Mouse (Mus musculus) natural killer cell, adult 2 months (primary cell): ENCODE results near the gene Trim72.
"Not testable (repeated sequence)": the region's sequence is repeated elsewhere in the genome, so short reads cannot be mapped to it uniquely, and the experiment has no call there.

Experiments
- DNase-seq, 2 experiments: peaks; one replicate each; pipeline ENCODE4 v3.0.0; 2022; ENCODE audit warnings: low spot score in 2 of 2

The Trim72 gene

GRCm38 (mm10) chr7:128009715-128010340 is 6.1 kb downstream of the Trim72 start:
- no peak for DNase-seq

GRCm38 (mm10) chr7:128012136-128012780 is 8.5 kb downstream of the Trim72 start:
- no peak for DNase-seq

- no peak for DNase-seq
Measured at GRCm38 (mm10) chr7:128013116-128013515, 9.4 kb downstream of the Trim72 start.

- DNase-seq, result not testable (repeated sequence)
Measured at GRCm38 (mm10) chr7:128016134-128016533, 12.4 kb downstream of the Trim72 start.

GRCm38 (mm10) chr7:128016650-128017049 is 12.9 kb downstream of the Trim72 start:
- no peak for DNase-seq

- no peak for DNase-seq
Measured at GRCm38 (mm10) chr7:128018275-128018674, 14.5 kb downstream of the Trim72 start.

GRCm38 (mm10) chr7:128019187-128019586 is 15.4 kb downstream of the Trim72 start:
- no peak for DNase-seq

GRCm38 (mm10) chr7:128022974-128023373 is 19.2 kb downstream of the Trim72 start:
- DNase-seq, result peak; percentile 29 to 36

- DNase-seq, result no peak
Measured at GRCm38 (mm10) chr7:128023565-128023964, 19.8 kb downstream of the Trim72 start.

GRCm38 (mm10) chr7:128024364-128024763 is 20.6 kb downstream of the Trim72 start:
- DNase-seq, result no peak

- no peak for DNase-seq
Measured at GRCm38 (mm10) chr7:128024932-128025331, 21.2 kb downstream of the Trim72 start.

- no peak for DNase-seq
Measured at GRCm38 (mm10) chr7:128025381-128025780, 21.6 kb downstream of the Trim72 start.

GRCm38 (mm10) chr7:128031403-128031976 is 27.7 kb downstream of the Trim72 start:
- no peak for DNase-seq

GRCm38 (mm10) chr7:128032290-128032988 is 28.7 kb downstream of the Trim72 start:
- no peak for DNase-seq

GRCm38 (mm10) chr7:128032989-128033293 is 29.2 kb downstream of the Trim72 start:
- no peak for DNase-seq

- DNase-seq, result no peak
Measured at GRCm38 (mm10) chr7:128033616-128034015, 29.9 kb downstream of the Trim72 start.

- DNase-seq, result not testable (repeated sequence)
Measured at GRCm38 (mm10) chr7:128042161-128042820, 38.5 kb downstream of the Trim72 start.

- DNase-seq, result no peak
Measured at GRCm38 (mm10) chr7:128044142-128044785, 40.5 kb downstream of the Trim72 start.

- no peak for DNase-seq
Measured at GRCm38 (mm10) chr7:128045640-128046039, 41.9 kb downstream of the Trim72 start.

- peak; percentile 36 to 39 for DNase-seq
Measured at GRCm38 (mm10) chr7:128048819-128049218, 45.1 kb downstream of the Trim72 start.

GRCm38 (mm10) chr7:128049254-128049653 is 45.5 kb downstream of the Trim72 start:
- DNase-seq, result no peak

GRCm38 (mm10) chr7:128050739-128051138 is 47.0 kb downstream of the Trim72 start:
- DNase-seq, result peak; percentile 79 to 89
